Mouse (Mus musculus): Measurements from ENCODE around the gene Ly75. TPM values are rescaled to one million over a fixed set of nuclear protein-coding genes. Genes with fewer than 3 reads are reported as not detected.

Gene Ly75
- polyA plus RNA-seq, 1 experiment from 2014 or later, result 8.5 TPM

GRCm38 (mm10) chr2:60384083-60384762 is 1.1 kb upstream of the Ly75 start:
- 44% methylated on average over 7 of the region's 7 CpGs for WGBS

GRCm38 (mm10) chr2:60382346-60382745 is 757 bp downstream of the Ly75 start:
- ATAC-seq (replicated peaks; ENCODE audit: low FRiP score) (no peak), DNase-seq (ENCODE audit: low spot score) (no peak)
- Histone ChIP-seq H3K4me1 (replicated peaks; ENCODE audit: control insufficient read depth, insufficient read depth, low read length) (no peaks in the 10 kb centered on the region; the same call in 1 of the 2 replicates), H3K4me2 (peak overlapping the region; percentile 89), H3K27ac (ENCODE audit: low read depth, low read length) (no peak overlapping the region), H3K9ac (ENCODE audit: low read depth, low read length) (peak overlapping the region; percentile 60; the same call in 1 of the 2 replicates), H3K9me3 (ENCODE audit: control insufficient read depth, low read length) (no peaks in the 10 kb centered on the region), H3K36me3 (ENCODE audit: control insufficient read depth, insufficient read depth, low read length) (no peaks in the 10 kb centered on the region), H3K4me3 (ENCODE audit: low read depth, low read length) (peak overlapping the region; percentile 62), H3K27me3 (replicated peaks; ENCODE audit: control insufficient read depth, insufficient read depth, low read length) (0 out of 2 replicates have a peak, but pooled peaks cover 3% of the 10 kb centered on the region)
- 51% methylated on average over 3 of the region's 3 CpGs for WGBS

More at GRCm38 (mm10) chr2:60384083-60384762, 1.1 kb upstream of the Ly75 start:
- DNase-seq (ENCODE audit: low spot score), result no peak
- 0 out of 2 replicates have a peak, but pooled peaks cover 3% of the 10 kb centered on the region for H3K27me3 ChIP-seq (replicated peaks; ENCODE audit: control insufficient read depth, insufficient read depth, low read length)
- H3K4me3 ChIP-seq (ENCODE audit: low read depth, low read length), result no peak overlapping the region
- no peak overlapping the region for H3K9ac ChIP-seq (ENCODE audit: low read depth, low read length)
- no peaks in the 10 kb centered on the region for H3K9me3 ChIP-seq (ENCODE audit: control insufficient read depth, low read length)
- no peak for ATAC-seq (replicated peaks; ENCODE audit: low FRiP score)
- no peak overlapping the region for H3K4me2 ChIP-seq
- H3K27ac ChIP-seq (ENCODE audit: low read depth, low read length), result no peak overlapping the region
- no peaks in the 10 kb centered on the region for H3K36me3 ChIP-seq (ENCODE audit: control insufficient read depth, insufficient read depth, low read length)
- no peaks in the 10 kb centered on the region; the same call in 1 of the 2 replicates for H3K4me1 ChIP-seq (replicated peaks; ENCODE audit: control insufficient read depth, insufficient read depth, low read length)

DNA sequence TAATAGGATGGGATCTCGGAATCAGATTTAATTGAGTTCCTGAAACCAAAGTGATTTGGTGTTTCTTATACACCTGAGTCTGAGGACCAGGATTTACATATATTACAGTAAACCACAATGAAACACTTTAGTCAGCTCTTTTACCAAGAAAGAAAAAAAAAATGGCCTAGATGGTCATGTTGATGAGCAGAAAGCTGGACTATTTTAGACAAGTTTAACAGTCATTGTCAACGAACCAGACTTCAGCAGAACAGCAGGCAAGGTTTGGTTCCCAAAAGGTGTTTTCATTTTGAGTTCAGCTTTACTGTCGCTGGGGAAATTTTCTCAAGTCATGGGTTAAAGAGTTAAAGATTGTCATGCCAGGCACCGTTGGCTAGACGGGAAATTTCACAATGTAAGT is 5.8 kb downstream of the Ly75 start:
- WGBS, result 82% methylated on average over 5 of the region's 5 CpGs
- H3K9me3 ChIP-seq (ENCODE audit: control insufficient read depth, low read length), result no peaks in the 10 kb centered on the region
- H3K27ac ChIP-seq (ENCODE audit: low read depth, low read length), result no peak overlapping the region
- no peaks in the 10 kb centered on the region for H3K36me3 ChIP-seq (ENCODE audit: control insufficient read depth, insufficient read depth, low read length)
- H3K27me3 ChIP-seq (replicated peaks; ENCODE audit: control insufficient read depth, insufficient read depth, low read length), result no peaks in the 10 kb centered on the region
- H3K4me3 ChIP-seq (ENCODE audit: low read depth, low read length), result no peak overlapping the region
- no peak overlapping the region for H3K9ac ChIP-seq (ENCODE audit: low read depth, low read length)
- ATAC-seq (replicated peaks; ENCODE audit: low FRiP score) (no peak), DNase-seq (ENCODE audit: low spot score) (no peak)
- H3K4me2 ChIP-seq, result no peak overlapping the region
- no peaks in the 10 kb centered on the region for H3K4me1 ChIP-seq (replicated peaks; ENCODE audit: control insufficient read depth, insufficient read depth, low read length)

DNA sequence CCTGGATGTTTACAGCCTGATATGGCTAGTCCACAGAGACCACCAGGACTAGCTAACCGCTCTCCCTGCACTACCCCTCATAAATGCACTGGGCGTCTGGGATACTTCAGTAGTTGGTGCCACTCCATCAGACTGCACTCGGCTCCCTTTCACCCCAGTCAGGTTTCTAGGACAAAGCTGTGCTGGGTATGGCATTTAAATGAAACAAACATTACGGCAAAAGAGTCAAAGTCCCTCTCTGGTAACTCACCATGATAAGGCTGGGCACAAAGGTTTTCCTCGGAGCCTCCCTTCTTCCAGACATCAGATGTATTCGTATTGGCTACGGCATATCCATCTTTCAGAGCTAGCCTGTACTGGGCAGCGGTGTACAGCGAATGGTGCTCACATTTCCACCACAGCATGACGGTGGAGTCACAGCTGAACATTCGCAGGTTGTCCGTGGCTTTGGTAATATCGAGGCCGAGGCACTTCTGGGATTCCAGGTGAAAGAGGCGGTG is 7.4 kb downstream of the Ly75 start:
- H3K4me2 ChIP-seq, result no peak overlapping the region
- 90% methylated on average over 15 of the region's 15 CpGs for WGBS
- no peaks in the 10 kb centered on the region for H3K4me1 ChIP-seq (replicated peaks; ENCODE audit: control insufficient read depth, insufficient read depth, low read length)
- no peak for DNase-seq (ENCODE audit: low spot score)
- ATAC-seq (replicated peaks; ENCODE audit: low FRiP score), result no peak
- no peaks in the 10 kb centered on the region for H3K36me3 ChIP-seq (ENCODE audit: control insufficient read depth, insufficient read depth, low read length)
- no peak overlapping the region for H3K27ac ChIP-seq (ENCODE audit: low read depth, low read length)
- H3K9me3 ChIP-seq (ENCODE audit: control insufficient read depth, low read length), result no peaks in the 10 kb centered on the region
- no peaks in the 10 kb centered on the region for H3K27me3 ChIP-seq (replicated peaks; ENCODE audit: control insufficient read depth, insufficient read depth, low read length)
- no peak overlapping the region for H3K4me3 ChIP-seq (ENCODE audit: low read depth, low read length)
- H3K9ac ChIP-seq (ENCODE audit: low read depth, low read length), result no peak overlapping the region

- H3K4me1 ChIP-seq (replicated peaks; ENCODE audit: control insufficient read depth, insufficient read depth, low read length), result no peaks in the 10 kb centered on the region
- 88% methylated on average over 8 of the region's 8 CpGs for WGBS
- H3K36me3 ChIP-seq (ENCODE audit: control insufficient read depth, insufficient read depth, low read length), result no peaks in the 10 kb centered on the region
- no peak overlapping the region for H3K27ac ChIP-seq (ENCODE audit: low read depth, low read length)
- no peak for ATAC-seq (replicated peaks; ENCODE audit: low FRiP score)
- no peak for DNase-seq (ENCODE audit: low spot score)
- H3K9ac ChIP-seq (ENCODE audit: low read depth, low read length), result no peak overlapping the region
- H3K27me3 ChIP-seq (replicated peaks; ENCODE audit: control insufficient read depth, insufficient read depth, low read length), result no peaks in the 10 kb centered on the region
- H3K4me2 ChIP-seq, result no peak overlapping the region
- H3K4me3 ChIP-seq (ENCODE audit: low read depth, low read length), result no peak overlapping the region
- no peaks in the 10 kb centered on the region for H3K9me3 ChIP-seq (ENCODE audit: control insufficient read depth, low read length)
Measured at GRCm38 (mm10) chr2:60375126-60375525, 8.0 kb downstream of the Ly75 start.

GRCm38 (mm10) chr2:60370188-60370587 is 12.9 kb downstream of the Ly75 start:
- WGBS, result 93% methylated on average over 5 of the region's 5 CpGs
- no peaks in the 10 kb centered on the region for H3K27me3 ChIP-seq (replicated peaks; ENCODE audit: control insufficient read depth, insufficient read depth, low read length)
- H3K4me2 ChIP-seq, result no peak overlapping the region
- H3K9me3 ChIP-seq (ENCODE audit: control insufficient read depth, low read length), result no peaks in the 10 kb centered on the region
- no peaks in the 10 kb centered on the region for H3K4me1 ChIP-seq (replicated peaks; ENCODE audit: control insufficient read depth, insufficient read depth, low read length)
- no peak for DNase-seq (ENCODE audit: low spot score)
- no peak overlapping the region for H3K4me3 ChIP-seq (ENCODE audit: low read depth, low read length)
- H3K27ac ChIP-seq (ENCODE audit: low read depth, low read length), result no peak overlapping the region
- ATAC-seq (replicated peaks; ENCODE audit: low FRiP score), result no peak
- H3K9ac ChIP-seq (ENCODE audit: low read depth, low read length), result no peak overlapping the region
- H3K36me3 ChIP-seq (ENCODE audit: control insufficient read depth, insufficient read depth, low read length), result no peaks in the 10 kb centered on the region

DNA sequence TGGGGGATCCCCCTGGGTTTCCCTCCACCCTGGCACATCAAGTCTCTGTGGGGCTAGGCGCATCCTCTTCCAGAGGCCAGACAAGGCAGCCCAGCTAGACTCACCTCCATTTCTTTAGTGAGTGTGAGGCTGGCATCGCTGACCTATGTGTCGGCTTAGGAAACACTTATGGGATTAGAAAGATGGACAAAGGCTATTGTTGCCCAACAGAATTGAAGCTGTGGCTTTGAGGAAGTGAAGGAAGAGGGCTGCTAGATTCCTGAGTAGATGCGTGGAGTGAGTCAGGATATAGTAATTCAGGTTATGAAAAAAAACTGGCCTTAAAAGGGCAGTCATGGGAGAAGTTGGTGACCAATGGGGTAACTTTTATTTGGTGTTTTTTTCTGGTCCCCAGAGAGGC is 13.6 kb downstream of the Ly75 start:
- ATAC-seq (replicated peaks; ENCODE audit: low FRiP score) (no peak), DNase-seq (ENCODE audit: low spot score) (no peak)
- Histone ChIP-seq H3K36me3 (ENCODE audit: control insufficient read depth, insufficient read depth, low read length) (no peaks in the 10 kb centered on the region), H3K9ac (ENCODE audit: low read depth, low read length) (no peak overlapping the region), H3K4me3 (ENCODE audit: low read depth, low read length) (no peak overlapping the region), H3K4me2 (no peak overlapping the region), H3K9me3 (ENCODE audit: control insufficient read depth, low read length) (no peaks in the 10 kb centered on the region), H3K4me1 (replicated peaks; ENCODE audit: control insufficient read depth, insufficient read depth, low read length) (no peaks in the 10 kb centered on the region), H3K27ac (ENCODE audit: low read depth, low read length) (no peak overlapping the region), H3K27me3 (replicated peaks; ENCODE audit: control insufficient read depth, insufficient read depth, low read length) (no peaks in the 10 kb centered on the region)
- 81% methylated on average over 4 of the region's 4 CpGs for WGBS

DNA sequence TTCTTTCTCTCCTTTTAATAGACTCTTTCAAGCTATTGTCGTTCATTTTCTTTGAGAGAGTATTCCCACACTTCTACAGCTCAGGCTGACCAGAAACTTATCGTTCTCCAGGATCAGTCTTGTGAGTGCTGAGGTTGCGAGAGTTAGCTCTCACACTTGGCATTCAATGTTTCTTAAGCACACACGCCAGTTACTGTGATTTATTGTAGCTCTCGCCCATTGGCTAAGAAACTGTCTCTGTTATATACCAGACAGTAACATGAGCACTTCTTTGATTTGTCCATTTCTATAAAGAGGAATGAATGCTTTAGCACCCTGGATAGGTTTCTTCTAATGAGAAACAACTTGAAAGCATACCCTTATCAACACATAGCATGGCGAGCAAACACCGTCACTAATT is 15.2 kb downstream of the Ly75 start:
- no peaks in the 10 kb centered on the region for H3K36me3 ChIP-seq (ENCODE audit: control insufficient read depth, insufficient read depth, low read length)
- no peak overlapping the region for H3K4me3 ChIP-seq (ENCODE audit: low read depth, low read length)
- WGBS, result 85% methylated on average over 7 of the region's 7 CpGs
- H3K27ac ChIP-seq (ENCODE audit: low read depth, low read length), result no peak overlapping the region
- DNase-seq (ENCODE audit: low spot score) (no peak), ATAC-seq (replicated peaks; ENCODE audit: low FRiP score) (no peak)
- H3K4me2 ChIP-seq, result no peak overlapping the region
- no peaks in the 10 kb centered on the region for H3K9me3 ChIP-seq (ENCODE audit: control insufficient read depth, low read length)
- H3K9ac ChIP-seq (ENCODE audit: low read depth, low read length), result no peak overlapping the region
- H3K27me3 ChIP-seq (replicated peaks; ENCODE audit: control insufficient read depth, insufficient read depth, low read length), result no peaks in the 10 kb centered on the region
- no peaks in the 10 kb centered on the region for H3K4me1 ChIP-seq (replicated peaks; ENCODE audit: control insufficient read depth, insufficient read depth, low read length)

GRCm38 (mm10) chr2:60367204-60367603 is 15.9 kb downstream of the Ly75 start:
- Histone ChIP-seq H3K9ac (ENCODE audit: low read depth, low read length) (no peak overlapping the region), H3K27ac (ENCODE audit: low read depth, low read length) (no peak overlapping the region), H3K4me1 (replicated peaks; ENCODE audit: control insufficient read depth, insufficient read depth, low read length) (no peaks in the 10 kb centered on the region), H3K4me3 (ENCODE audit: low read depth, low read length) (no peak overlapping the region), H3K36me3 (ENCODE audit: control insufficient read depth, insufficient read depth, low read length) (no peaks in the 10 kb centered on the region), H3K27me3 (replicated peaks; ENCODE audit: control insufficient read depth, insufficient read depth, low read length) (no peaks in the 10 kb centered on the region), H3K9me3 (ENCODE audit: control insufficient read depth, low read length) (no peaks in the 10 kb centered on the region), H3K4me2 (no peak overlapping the region)
- DNase-seq (ENCODE audit: low spot score), result no peak
- 84% methylated on average over 2 of the region's 2 CpGs for WGBS
- no peak for ATAC-seq (replicated peaks; ENCODE audit: low FRiP score)
